Mouse (Mus musculus): ENCODE results near the gene Selenot.
"Not testable (repeated sequence)": the region's sequence is repeated elsewhere in the genome, so short reads cannot be mapped to it uniquely, and the experiment has no call there.

Selenot gene

GRCm38 (mm10) chr3:58576137-58577066, at the start of gene Selenot:
TSS of gene Selenot (plus strand) at chr3:58576636.
- peak; percentile 96 for DNase-seq

GRCm38 (mm10) chr3:58536573-58536972, 39.9 kb upstream of the Selenot start:
- no peak for DNase-seq

GRCm38 (mm10) chr3:58552001-58552811, 24.2 kb upstream of the Selenot start:
- no peak for DNase-seq

DNA sequence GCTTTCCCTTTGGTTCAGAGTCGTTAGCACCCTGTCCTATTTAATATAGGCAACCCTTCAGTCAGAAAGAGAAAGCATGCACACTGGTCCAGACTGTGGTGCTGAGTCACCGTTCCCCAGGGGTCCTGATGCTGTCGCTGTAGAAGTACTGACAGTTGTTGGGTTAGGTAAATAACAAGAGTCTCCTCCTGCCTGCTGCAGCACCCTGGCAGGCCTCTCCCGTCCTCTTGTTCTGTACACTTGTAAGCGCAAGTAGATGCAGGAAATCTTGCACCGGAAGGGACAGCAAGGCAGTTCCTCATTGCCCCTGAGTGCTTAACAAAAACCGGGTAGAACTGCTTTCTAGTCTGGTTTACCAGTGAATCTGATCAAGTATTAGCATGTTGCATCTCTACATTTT, 19.8 kb upstream of the Selenot start:
- no peak for DNase-seq

GRCm38 (mm10) chr3:58559887-58560286, 16.5 kb upstream of the Selenot start:
- DNase-seq = no peak

DNA sequence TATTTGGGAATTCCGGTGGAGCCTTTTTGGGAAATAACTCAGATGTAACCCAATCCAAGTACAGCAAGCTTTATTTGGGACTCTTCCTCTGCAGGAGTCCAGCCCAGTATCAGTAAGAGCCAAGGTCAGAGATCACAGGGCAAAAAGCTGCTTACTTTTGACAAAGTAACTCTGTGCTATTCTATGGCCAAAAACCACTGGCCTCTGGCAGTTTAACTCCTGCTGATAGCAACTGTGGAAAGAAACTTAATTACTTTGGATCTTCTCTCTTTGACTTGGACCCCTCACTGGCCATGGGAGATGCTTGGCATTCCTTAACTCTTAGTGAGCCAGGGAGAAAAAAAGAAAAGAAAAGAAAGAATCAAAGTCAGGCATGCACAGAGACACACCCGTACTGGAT, 15.0 kb upstream of the Selenot start:
- DNase-seq = no peak

- no peak for DNase-seq
Observed at GRCm38 (mm10) chr3:58570821-58571220, 5.6 kb upstream of the Selenot start.

- peak; percentile 41 for DNase-seq
Observed at GRCm38 (mm10) chr3:58577067-58577503, 649 bp downstream of the Selenot start.

- DNase-seq = no peak
Observed at GRCm38 (mm10) chr3:58577506-58578050, 1.1 kb downstream of the Selenot start.

DNA sequence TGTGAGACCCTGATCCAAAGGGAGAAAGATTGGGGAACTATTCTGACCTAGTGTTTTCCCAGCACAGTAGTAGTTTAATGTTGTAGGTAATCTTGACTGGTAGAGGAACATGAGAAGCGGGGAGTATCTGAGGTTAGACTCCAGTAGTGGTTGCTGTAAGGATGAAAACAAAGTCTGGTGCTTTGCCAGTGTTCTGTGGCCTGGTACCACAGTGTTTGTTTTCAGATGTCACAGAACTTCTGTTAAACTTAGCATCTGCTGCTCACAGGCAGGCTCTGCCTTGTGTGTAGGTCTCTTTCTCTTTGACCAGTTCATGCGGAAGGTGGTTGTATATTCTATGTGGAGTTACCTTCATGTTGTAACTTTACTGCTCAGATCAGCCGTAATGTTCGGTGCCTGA, 5.1 kb downstream of the Selenot start:
- DNase-seq = no peak

DNA sequence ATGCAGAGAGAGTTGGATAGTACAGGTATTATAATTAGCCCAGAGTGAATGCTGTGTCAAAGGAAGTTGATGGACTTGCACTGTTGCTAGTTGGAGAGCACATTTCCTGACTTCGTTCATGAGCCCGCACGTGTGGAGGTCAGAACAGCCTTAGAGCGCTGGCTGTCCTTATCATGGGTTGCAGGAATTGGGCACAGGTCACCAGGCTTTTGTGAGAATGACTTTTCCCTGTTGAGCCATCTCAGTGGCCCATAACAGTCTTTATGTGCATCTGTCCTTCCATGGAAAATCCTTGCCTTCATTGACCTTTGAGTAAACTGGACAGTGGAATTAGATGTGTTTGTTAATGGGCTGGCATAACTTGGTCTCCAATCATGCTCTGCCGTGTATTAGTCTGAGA, 5.9 kb downstream of the Selenot start:
- DNase-seq = no peak

DNA sequence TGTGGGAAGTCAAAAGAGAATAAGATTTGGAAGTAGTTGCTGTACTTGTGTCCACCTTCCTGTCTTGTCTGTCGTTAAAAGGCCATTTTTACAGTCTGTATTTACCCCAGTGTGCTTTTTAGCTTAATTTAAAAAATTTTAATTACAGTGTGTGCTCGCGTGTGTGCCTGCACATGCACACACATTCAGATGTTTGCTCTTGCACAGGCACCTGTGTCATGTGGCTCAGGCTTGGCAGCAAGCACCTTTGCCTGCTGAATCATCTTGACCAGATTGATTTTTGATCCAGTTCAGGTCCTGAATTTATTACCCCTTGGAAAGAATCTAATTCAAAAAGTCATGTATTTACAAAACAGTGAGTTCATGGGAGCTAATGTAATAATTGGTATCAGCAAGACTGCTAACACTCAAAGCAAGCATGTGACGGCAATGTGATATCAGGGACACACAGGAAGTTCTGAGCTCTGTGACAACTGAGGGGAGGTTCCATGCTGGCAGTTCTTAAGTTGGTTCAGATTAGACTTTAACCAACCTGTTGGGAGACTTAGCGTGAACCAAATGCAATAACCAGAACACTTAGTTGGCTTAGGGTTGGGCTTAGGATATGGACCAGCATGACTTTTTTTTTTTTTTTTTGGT, 6.5 kb downstream of the Selenot start:
- DNase-seq = no peak

GRCm38 (mm10) chr3:58590544-58590943, 14.1 kb downstream of the Selenot start:
- DNase-seq = peak; percentile 19

DNA sequence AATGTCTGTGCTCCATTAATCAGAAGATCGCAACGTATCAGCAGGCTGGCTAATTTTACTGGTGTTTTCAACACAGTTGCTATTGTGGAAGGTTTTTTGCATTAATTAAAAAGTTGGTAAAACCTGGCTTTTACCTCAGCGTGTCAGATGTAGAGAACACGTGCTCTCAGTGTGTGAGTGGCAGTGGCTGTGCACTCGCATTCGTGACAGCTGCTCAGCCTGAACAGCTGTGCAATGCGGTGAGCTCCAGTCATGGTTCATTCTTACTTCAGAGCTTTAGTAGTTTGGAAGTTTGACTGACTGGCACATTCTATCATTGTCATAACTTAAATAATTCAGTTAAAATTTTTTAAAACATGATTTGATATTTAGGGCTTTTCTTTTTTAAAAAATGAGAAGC, 16.2 kb downstream of the Selenot start:
- not testable (repeated sequence) for DNase-seq

DNA sequence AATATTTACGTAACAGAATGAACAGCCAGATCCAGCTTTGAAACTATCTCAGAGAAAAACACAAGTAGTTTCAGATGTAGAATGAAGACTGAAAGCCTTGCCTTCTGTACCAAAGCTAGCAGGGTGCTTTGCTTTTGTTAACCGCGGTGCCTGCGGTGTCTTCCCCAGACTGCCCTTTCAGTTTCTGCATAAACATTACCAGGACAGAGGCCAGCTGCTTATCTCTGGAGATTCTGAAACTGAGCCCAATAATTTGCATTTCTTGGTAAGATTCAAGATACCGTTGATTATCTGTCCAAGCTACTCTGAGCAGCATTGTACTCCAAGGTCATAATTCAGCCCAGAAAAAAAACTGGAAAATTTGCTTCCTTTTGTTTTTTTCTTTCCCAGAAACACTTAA, 17.2 kb downstream of the Selenot start:
- no peak for DNase-seq

- DNase-seq = no peak
Observed at GRCm38 (mm10) chr3:58608506-58608905, 32.1 kb downstream of the Selenot start.

DNA sequence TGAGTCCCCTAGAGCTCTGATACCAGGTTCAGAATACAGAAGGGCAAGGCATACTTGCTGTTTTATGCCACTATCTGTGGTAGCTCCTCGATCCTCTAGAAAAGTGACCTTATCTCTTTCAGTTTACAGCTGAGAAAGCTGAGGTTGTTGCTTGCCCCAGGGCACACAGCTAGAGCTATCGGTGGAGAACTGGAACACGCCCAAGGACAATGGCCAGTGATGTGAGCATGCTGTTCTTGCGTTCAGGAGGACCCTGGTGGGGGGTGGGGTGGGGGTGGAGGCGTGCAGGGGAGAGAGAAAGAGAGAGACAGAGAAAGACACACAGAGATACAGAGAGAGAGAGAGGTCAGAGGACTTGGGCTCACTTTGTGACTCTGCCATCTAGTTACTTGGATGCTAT, 33.5 kb downstream of the Selenot start:
- no peak for DNase-seq

DNA sequence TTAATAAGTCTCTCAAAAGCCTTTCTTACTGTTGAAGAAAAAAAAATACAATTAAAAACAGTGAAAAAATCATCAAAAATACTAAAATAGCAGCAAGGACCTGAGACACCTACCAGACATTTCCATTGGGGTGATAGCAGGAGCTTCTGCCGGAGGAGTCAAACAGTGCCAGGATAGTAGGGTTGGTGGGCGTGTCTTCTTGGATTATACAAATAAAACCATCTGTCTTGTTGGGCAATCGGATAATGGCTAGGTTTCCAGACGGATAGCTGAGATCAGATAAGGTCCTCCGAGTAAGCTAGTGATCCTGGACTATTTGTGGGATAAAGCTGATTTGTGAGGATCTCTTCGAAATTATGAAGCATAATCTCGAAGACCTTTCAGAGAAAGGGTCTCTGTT, 44.6 kb downstream of the Selenot start:
- DNase-seq = no peak

GRCm38 (mm10) chr3:58622665-58623394, 46.4 kb downstream of the Selenot start:
- DNase-seq = no peak

DNA sequence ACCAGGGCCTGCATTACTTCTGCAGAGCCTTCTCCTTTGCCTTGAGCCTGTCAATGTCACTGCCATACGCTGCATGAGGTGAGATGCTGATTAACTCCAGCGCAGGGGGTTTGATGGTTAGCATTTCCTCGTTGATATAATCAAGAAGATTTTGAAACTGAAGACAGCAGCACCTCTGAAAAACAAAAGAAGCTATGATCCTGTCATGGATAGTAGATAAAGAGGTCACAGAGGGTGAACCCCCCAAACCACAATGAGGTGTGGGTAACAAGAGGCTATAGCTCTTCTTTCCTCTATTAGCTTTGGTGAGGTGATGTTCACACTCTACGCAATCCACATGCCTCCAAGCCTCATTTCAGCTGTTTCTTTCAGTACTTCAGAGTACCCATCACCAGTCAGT, 48.5 kb downstream of the Selenot start:
- DNase-seq = no peak

DNA sequence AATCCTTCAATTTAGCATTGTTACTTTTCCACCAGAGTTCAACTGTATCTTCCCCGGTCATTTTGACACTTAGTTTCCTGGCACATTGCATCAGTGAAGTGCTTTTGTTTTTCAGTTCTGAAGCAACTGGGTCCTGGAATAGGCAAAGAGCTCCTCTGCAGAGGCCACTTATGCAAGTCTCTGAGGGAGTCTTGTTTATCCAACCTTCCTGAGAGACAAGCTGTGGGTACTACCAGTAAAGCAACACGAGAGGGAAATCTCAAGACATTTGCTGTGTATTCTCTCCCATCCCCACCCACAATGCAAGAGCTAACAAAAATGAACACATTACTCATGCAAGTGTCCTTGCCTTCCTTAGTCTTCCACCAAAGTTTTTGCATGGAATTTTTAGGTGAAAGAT, 55.3 kb downstream of the Selenot start:
- DNase-seq = no peak

Measured in lung, postnatal 36 days (tissue).